Mouse (Mus musculus): Measurements from ENCODE around the gene Mllt6.

DNA sequence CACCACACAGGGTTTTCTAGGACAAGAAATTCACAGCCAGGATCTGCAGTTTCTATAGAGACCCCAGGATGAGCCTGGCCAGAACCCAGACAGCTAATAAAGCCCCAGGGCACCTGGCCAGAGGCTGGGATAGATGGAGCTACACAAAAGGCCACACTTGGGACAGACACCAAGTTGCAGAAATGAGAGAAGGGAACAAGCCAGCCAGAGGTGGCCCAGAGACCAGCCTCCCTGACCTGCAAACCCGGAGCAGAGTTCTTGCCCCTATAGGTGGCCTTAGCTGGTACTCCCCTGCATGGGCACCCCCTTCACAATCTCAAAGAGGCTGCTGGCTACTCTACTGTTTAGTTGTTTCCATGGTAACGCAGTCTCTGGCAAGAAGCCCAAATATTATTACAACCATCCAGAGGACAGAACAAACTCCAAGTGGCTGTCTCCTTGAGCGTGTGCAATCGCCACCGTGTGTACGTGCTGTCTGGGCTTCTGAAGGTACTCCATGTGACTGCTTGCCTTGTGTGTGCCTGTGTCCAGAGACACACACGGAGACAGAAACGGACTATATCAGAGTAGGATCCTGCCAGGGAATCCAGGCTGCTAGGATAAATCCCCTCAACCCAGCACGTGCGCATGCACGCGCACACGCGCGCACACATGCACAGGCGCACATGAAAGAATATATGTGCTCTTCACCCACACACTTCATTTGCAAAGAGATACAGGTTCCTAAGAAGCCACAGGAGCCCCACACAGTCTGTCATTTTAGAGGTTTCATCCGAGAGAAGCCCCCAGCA is 31.9 kb downstream of the Mllt6 start:
- no peak for TF ChIP-seq CTCF (IDR thresholded peaks at IDR 0.05; ENCODE audit: control insufficient read depth, insufficient read depth, insufficient replicate concordance, low read depth, low read length)
- TF ChIP-seq POLR2A (IDR thresholded peaks at IDR 0.05; ENCODE audit: control insufficient read depth, low read depth, low read length): no peak

Data from testis, adult 2 months (tissue).